Mouse (Mus musculus) spleen, postnatal 14 days (tissue): ENCODE measurements at regions not wholly inside any gene's neighbourhood (a gene's known extent, or its start where the extent isn't known, plus 50 kb on each side); places are given as distances from the start of the nearest gene placed in this dataset.

Experiments used
- DNase-seq, 2 experiments: peaks; one replicate each; pipeline ENCODE4 v3.0.0; 2021 to 2022; ENCODE audit warnings: low spot score in 2 of 2

DNA sequence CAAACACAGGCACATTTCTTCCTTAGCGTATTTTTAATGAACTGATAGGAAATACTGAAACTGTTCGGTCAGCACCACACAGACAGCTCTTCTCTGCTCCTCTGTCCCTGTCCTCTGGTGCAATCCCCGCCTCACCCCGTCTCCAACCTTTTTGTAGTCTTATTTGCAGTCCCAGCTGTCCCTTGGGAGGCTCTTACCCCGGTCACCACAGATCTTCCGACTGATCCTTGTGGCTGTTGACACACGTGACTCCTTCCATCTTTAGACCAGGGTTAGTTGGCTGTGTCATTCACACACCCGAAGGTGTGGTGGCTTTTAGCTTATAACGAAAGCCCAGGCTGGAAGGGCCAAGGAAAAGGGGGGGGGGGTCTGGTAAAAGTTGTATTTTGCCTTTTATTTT, 56.4 kb downstream of the Cyp26a1 start:
- DNase-seq, result no peak

DNA sequence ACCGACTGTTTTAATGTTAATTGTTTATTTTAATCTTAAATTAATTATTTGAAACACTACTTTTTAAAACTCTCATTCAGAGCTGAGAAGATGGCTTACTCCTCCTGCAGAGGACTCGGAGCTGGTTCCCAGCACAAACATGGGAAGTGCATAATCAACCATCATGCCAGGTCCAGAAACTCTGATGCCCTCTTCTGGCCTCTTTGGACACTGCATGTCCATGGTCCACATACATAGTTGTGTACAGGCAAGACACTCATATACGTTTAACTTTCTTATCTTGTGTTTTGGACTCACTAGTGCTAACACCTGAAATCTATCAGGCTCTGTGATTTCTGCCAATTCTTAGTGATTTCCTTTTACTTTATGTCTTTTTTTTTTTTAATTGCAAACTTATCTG, 57.8 kb downstream of the Cyp26a1 start:
- DNase-seq, result no peak

DNA sequence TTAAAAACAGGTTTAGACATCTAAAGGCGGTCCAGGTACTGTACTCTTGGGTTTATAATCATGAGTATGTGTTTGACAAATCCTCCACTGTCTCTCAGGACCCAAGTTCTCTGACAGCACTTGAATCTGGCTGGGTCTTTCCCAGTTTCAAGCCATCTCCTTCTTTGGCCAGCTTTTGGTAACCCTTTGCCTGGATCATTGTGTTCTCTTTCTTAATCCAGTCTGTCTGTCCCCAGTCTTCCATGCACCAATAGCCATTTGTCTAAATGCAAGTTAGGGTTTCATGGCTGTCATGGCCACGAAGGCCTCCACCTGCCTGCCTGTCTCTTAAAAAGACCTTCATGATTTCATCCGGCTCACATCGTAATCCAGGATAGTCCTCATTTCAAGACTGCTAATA, 71.8 kb downstream of the Cyp26a1 start:
- DNase-seq, result no peak

DNA sequence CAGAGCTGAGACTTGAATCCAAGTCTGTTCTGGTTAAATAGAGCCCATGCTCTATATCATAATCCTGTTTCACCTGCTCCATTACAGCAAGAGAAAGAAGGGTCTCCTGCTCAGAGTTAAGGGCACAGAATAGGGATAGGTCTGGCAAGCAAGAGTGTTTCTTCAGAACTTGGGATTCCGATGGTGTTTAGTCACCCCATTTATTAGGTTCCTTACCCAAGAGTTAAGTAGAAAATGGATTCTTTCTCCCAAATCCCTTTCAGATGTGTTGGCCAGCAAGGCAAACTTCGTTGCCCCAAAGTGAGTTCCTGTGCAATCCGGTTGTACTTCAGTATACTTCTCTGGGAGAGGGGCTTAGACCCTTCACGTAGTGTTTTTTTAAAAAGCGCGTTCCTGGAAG, 74.4 kb downstream of the Cyp26a1 start:
- DNase-seq, result no peak

DNA sequence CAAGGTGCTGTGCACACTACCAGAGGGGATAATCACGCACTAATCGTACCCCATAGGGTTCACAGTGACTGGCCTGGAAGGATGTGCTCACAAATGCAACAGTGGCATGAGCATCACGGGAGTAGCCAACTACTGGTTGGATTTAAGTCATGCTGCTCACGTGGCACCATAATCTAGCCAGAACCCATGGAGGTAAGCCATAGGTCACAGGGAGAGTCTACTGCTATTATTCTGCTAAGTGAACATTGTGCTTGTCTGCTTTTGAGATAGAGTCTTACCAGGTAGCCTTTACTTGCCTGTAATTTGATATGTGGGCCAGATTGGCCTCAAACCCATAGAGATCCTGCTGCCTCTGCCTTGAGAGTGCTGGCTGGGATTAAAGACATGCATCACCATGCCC, 77.0 kb downstream of the Cyp26a1 start:
- no peak for DNase-seq

DNA sequence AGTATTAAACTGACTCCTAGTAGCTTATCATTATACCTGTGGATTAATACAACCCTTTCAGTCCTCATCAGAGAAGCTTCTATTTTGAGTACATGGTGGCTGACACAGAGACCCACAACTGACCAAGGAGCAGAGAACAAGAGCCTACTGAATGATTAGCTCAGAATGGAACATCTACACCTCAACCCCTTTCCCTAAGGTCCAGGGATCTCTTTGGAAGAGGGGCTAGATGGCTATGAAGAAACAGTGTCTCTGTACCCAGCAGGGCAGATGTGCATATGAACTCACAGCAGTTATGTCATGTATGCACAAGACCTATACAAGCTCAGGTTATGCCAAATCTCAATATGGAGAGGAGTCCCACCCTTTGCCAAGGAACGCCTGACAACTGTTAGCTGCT, 77.4 kb downstream of the Cyp26a1 start:
- no peak for DNase-seq

DNA sequence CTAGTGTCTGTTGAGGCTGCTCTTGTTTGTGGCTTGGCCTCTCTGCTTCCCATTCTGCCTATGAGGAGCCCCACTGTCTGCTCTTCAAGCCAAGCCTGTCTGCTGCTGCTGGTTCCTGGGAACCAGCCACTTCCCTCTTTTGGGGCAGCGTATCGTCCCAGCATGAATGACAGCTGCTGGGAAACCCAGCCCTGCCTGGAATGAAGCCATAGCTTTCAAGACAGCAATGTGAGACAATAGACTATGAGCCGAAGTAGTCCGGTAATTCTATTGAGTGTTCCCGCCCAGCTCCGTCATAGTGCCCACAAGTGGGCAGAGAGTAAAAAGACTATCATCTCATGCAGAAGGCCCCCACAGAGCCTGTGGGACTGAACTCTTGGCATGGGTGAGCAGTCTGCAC, 80.4 kb downstream of the Cyp26a1 start:
- DNase-seq, result no peak

DNA sequence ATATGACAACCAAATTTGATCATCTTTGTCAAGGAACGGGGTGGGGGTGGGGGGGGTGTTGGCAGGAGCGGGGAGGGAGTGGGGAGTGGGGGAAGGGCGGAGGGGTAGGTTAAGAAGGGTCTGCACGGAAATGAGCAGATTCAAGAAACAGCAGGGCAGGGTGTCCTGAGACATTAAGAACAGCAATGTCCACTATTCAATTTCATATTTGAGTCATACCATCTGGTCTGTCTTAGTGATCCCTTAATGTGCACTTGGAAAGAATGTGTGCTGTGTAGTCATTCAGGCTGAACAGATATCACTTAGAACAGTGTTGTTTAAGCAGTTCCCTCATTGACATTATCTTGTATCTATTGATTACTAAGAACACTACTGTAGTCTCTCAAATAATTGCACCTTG, 81.0 kb downstream of the Cyp26a1 start:
- no peak for DNase-seq

DNA sequence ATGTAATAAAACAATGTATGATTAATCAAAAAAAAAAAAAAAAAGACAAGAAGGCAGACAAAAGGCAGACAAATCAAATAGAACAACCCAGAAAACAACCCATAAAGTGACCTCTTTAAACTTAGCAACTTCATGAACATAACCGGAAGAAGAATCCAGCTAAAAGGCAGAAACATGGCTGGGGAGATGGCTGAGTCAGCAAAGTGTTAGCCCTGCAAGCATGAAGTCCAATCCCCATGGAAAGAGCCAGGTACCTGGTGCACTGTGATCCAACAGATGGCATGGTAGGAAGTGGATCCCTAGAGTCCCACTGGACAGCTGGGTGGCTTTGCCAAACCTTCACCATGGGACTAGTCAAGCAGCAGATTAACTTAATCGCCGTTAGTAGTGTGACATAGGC, 90.9 kb downstream of the Cyp26a1 start:
- DNase-seq, result no peak

DNA sequence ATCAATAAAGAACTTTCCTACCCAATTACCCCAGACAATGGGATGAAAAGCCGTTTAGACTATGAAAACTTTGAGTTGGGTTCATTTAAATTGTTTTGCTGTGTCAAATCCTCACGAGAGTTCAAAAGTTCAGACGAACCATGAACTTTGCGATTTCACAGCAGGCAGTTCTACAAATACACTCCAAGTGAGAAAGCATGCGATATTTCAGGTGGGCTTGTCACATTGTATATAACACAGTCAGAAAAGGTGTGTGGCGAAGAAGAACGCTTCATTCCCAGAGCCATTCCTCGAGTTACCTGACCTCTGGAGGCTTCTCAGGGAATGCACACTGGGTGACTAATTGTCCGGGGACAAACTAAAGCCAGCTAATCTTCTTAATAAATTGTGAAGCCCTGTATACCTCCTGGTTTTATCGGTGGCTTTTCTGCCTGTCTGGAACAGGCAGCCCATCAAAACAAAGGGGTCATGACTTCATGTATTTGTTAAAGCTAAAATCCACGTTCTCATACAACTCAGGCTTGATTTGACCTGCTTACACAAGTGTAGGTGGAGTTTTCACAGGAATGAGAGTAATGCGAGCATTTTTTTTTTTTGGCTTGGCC, 92.1 kb downstream of the Cyp26a1 start:
- DNase-seq, result no peak

DNA sequence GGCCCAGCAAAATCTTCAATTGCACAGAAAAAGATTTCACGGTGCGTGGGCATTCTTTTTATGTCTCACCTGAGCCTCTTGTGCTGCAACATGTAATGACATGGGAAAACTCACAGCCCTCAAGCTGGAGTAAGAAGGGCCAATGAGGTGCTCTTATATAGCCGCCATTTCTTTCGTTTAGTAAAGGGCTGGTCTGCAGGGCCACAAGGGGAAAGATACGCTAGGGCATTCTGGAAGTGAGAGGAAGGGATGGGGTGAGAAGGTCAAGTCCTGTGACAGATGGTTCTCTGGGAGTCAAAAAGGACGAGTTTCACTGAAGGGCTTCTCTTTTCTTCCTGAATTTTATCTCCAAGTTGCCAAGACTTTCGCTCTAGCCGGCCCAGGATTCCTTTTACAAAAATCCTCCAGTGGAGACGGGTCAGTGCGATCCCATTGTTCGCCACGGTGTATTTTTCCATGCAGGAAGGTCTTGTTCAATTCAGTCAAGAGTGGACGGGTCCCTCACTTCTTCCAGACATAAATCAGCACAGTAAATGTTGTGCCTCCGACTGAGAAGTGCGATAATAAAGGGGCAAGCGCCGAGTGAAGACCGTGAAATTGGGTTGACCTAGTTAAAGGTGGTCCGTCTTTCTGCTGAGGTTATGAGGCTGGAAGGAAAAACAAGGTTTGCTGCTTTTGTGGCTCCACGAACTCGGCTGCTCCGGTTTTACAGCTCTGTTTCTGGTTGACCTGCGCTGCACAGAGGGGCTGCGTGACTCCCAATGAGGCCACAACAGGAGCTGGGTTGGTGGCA, 92.9 kb downstream of the Cyp26a1 start:
- DNase-seq, result no peak

DNA sequence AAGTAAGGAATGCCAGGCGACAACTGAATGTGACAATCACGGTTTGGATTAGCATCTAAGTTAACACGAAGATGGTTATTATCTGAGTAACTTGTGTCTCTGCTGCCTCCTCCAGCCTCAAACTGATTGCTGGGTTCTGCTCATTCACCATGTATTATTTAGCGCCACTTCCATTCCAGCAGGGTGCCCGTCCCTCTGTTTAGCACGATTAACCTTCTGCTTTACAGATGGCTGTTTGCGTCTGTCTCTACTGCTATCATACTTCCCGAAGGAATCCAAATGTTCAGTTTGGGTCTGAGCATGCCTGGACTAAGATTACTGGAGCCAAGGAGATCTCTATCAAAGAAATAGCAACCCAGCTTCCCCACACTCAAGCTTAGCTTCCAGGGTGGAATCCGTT, 95.6 kb downstream of the Cyp26a1 start:
- no peak for DNase-seq

DNA sequence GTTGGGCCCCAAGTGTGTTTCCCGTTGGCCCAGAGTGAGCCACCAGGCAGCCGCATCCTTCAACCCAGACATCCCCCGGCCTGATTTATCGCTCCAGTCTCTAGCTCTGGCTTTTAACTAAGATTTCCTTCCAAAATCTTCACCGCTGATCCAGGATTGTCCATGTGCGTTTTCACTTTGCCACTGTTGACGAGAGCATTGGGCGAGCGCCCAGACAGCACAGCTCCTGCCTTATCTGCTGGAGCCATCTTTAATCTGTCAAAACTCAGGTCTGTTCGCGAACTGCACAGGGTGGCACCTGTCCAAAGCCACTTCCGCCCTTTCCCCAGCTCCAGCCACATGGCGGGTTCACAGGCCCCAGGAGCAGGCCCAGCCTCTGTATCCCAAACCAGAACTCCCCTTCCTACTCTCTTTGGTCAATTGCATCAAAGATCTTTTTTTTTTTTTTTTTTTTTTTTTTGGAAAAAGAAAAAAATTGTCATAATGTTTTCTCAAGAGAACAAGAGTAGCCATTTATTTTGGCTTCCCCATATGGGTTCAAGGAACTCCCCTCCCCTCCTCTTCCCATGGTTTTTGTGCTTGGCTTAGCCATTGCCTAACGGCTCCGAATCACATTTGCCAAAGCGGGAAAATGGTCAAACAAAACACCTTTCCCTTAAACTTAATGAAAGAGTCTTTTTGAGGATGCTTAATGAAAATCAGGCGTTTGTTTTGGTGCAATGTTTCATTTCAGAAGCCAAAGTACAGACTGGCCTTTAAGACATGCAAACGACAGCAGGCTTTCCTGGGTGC, 98.2 kb downstream of the Cyp26a1 start:
- no peak for DNase-seq

DNA sequence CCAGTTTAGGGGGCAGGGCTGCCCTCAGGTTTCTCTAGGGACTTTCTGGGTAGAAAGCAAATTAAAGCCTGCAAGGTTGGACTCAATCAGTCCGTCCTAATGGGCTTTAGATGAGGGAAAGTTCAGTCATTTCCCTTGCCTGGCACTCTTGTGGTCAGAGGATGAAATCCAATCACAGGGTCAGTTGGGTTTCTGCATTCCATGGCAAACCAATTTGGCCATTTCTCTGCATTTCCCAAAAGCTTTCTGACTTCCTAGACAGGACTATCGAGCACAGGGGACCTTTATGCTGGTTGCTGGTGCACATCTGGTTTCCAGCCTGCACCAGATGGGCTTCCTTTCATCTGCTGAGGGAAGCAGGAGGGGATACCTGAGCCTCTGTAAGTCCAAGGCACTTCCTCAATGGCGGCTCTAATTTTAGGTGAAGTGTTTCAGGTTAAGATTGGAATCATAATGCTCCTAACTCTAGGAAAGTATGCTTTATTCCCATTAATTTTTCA, 102.6 kb downstream of the Cyp26a1 start:
- no peak for DNase-seq

DNA sequence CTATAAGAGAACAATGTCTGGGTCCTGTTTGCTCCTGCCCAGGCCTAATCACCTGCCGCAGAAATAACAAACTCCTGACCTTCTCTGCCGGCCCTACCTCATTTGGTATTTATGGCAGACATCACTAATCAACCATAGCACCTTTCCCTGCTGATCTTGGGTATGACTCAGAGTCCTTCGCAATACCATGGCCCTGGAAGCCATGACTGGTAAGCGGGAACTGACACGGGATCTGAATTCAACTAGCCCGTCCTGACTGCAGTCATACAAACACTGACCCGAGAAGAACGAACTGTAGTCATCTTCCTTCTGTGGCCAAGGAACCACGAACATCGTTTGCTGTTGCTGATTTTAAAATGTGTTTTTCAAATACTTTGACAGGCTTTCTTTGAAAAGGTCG, 112.1 kb downstream of the Cyp26a1 start:
- DNase-seq, result no peak

DNA sequence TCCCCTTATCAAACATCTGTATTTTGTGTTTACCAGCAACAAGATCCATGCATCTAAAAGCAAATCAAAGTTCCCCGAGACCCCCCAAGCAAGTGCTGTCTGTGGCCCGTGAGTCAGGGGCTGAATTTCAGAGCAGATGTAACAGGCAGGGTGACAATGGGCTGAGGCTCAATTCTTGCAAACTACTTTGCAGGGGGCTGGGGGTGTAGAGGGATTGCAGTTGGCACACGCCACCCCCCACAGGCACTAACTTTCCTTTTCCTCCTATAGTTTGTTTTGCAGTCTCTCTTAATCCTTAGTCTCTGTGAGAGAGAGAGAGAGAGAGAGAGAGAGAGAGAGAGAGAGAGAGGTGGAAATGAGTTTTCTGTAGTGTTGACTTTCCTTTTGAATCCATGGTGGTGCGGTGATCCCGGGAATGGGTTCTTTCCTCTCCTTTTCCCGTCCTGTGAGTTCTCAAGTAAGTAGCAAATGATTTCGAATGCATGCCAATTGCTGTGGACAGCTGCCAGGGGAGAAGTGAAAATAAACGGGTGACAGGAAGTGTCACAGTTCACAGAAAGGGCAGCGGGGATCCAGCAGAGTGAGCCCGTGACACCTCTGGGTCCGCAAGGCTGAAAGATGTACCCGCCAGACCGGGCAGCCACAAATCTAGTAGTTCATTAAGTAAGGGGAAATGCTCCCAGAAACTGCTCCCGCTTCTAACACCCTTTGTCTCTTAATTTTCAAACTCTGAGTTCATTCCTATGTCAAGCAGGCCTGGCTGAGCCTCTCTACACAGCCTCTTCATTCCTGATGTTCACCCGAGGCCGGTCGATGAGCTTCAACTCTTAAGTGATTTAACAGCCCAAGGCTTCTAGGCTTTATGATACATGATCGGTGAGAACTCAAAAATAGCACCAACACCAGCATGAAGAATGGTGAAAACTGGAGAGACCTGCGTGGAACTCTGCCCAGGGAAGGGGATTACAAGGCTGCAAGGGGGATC, 116.8 kb downstream of the Cyp26a1 start:
- peak in 1 of 2 experiments; percentile 34 for DNase-seq

DNA sequence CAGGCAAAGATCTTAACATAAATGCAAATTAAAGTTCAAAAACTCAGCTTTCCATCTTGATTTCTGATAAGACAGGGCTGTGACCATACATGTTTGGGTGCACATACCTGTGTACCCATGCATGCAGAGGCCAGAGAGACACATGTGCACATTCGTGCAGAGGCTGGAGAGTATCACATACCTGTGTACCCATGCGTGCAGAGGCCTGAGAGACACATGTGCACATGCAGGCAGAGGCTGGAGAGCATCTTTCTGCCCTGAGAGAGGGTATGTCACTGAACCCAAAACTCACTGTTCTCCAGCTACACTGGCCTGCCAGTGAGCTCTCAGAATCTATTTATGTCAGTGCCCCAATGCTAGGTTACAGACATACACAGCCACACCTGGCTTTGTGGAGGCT, 118.0 kb downstream of the Cyp26a1 start:
- DNase-seq, result no peak

DNA sequence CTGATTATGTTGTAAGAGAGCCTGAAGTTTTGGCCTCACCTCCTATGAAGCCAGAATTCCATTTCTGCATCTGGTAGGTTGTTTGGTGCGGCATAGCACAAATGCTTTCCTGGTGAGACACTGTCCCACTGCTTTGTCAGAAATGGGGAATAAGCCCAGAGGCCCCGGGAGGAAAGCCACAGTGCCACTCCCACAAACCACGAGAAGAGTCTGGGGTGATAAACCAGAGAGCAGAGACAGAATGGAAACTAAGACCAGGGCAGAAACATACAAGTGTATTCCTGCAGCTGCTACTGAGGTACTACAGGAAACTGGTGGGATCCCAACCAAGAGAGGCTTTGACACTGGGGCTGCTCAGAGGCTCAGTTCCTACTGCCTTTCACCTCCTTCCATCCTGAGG, 123.6 kb downstream of the Cyp26a1 start:
- DNase-seq, result no peak

DNA sequence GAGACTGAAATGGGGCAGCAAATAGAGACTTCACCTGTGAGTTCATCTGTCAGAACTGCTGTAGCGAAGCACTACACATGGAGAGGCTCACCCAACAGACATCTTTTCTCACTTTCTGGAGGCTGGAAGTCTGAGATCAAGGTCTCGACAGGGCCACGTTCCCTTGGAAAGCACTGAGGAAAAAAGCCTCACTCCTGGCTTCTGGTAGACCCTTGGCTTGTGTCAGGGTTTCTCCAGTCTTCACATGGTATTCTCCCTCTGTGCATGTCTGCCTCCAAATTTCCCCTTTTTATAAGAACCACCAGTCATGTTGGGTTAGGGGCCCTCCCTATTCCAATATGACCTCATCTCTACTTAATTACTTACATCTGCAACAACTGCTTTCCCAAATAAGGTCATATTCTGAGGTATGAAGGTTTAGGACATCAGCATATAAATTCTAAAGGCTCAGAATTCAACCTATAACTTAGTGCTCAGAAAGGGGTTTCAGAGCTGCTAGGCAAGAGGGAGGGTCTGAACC, 124.1 kb downstream of the Cyp26a1 start:
- DNase-seq, result no peak

DNA sequence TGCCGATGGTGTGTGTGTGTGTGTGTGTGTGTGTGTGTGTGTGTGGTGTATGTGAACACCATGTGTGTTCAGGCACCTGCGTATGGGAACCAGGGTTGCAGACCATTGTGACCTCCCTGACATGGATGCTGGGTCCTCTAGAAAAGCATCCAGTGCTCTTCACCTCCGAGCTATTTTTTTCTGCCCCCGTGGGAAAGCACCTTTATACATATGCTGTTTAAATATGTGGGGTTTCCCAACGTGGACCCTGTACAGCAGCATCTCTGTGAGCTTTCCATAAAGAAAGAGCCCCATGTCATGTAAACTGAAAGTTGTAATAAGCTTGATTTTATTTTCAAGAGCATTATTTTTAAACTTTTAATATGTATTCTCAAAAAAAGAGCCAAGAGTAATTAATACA, 126.6 kb downstream of the Cyp26a1 start:
- no peak for DNase-seq

DNA sequence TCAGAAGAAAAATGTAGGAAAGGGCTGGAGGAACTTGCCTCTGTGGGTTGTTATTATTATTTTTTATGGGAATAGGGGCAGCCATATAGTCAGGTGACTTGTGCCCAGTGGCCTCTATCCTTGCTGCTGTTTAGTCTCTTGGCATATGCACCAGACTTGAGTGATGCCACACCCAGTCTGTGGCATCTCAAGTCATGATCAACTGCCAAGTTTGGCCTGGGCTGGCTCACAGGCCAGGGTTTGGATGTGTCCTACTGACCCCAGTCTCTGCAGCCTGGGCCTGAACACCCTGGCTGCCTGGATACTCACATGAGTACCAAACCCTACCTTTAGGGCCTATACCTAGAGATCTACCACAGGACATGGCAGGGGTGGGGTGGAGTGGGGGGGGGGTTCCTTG, 133.8 kb downstream of the Cyp26a1 start:
- DNase-seq, result no peak
